Mouse (Mus musculus) cerebellum, adult 18-20 months (tissue): Measurements from ENCODE around the gene Gimap5.
A peak's percentile ranks its signal among the peaks of the same experiment; 100 is the strongest.

Source experiments
- DNase-seq, 2 experiments: peaks; one replicate each; pipeline ENCODE4 v3.0.0; 2021

Gimap5 gene

GRCm38 (mm10) chr6:48740501-48741169 is 5.4 kb upstream of the Gimap5 start:
- DNase-seq = no peak

GRCm38 (mm10) chr6:48741273-48741672 is 4.7 kb upstream of the Gimap5 start:
- no peak for DNase-seq

- no peak for DNase-seq
These were observed 4.2 kb upstream of the Gimap5 start for GRCm38 (mm10) chr6:48741711-48742206.

- DNase-seq = no peak
These were observed 3.3 kb upstream of the Gimap5 start for GRCm38 (mm10) chr6:48742422-48743351.

- DNase-seq = no peak
These were observed 507 bp upstream of the Gimap5 start for GRCm38 (mm10) chr6:48745490-48745889.

- DNase-seq = no peak
These were observed 1.3 kb downstream of the Gimap5 start for GRCm38 (mm10) chr6:48747091-48747966.

GRCm38 (mm10) chr6:48763567-48764270 is 17.7 kb downstream of the Gimap5 start:
- no peak for DNase-seq

GRCm38 (mm10) chr6:48764496-48764895 is 18.5 kb downstream of the Gimap5 start:
- no peak for DNase-seq

- DNase-seq = no peak
These were observed 22.3 kb downstream of the Gimap5 start for GRCm38 (mm10) chr6:48768178-48768869.

- no peak for DNase-seq
These were observed 22.9 kb downstream of the Gimap5 start for GRCm38 (mm10) chr6:48768933-48769332.

- no peak for DNase-seq
These were observed 24.7 kb downstream of the Gimap5 start, which contains the start of gene Gimap3 for GRCm38 (mm10) chr6:48770696-48771095. TSS of gene Gimap3 (minus strand) at chr6:48770851.

- peak; percentile 66 to 73 for DNase-seq
These were observed 26.0 kb downstream of the Gimap5 start for GRCm38 (mm10) chr6:48772030-48772429.

- no peak for DNase-seq
These were observed 38.4 kb downstream of the Gimap5 start for GRCm38 (mm10) chr6:48784406-48784805.

GRCm38 (mm10) chr6:48785189-48785588 is 39.2 kb downstream of the Gimap5 start:
- DNase-seq = no peak

GRCm38 (mm10) chr6:48785601-48786000 is 39.6 kb downstream of the Gimap5 start:
- DNase-seq = no peak

- DNase-seq = no peak
These were observed 41.9 kb downstream of the Gimap5 start for GRCm38 (mm10) chr6:48787867-48788266.

- DNase-seq = no peak
These were observed 55.9 kb downstream of the Gimap5 start for GRCm38 (mm10) chr6:48801897-48802296.

- DNase-seq = no peak
These were observed 57.5 kb downstream of the Gimap5 start for GRCm38 (mm10) chr6:48803406-48804051.
